Mouse (Mus musculus) embryo, embryonic 11.5 days (tissue): Measurements from ENCODE around the gene Cux1.

Source experiments
- DNase-seq: peaks from one replicate; pipeline ENCODE4 v3.0.0-alpha.2; 2012; ENCODE audit warnings: low read depth, low spot score

Gene Cux1

DNA sequence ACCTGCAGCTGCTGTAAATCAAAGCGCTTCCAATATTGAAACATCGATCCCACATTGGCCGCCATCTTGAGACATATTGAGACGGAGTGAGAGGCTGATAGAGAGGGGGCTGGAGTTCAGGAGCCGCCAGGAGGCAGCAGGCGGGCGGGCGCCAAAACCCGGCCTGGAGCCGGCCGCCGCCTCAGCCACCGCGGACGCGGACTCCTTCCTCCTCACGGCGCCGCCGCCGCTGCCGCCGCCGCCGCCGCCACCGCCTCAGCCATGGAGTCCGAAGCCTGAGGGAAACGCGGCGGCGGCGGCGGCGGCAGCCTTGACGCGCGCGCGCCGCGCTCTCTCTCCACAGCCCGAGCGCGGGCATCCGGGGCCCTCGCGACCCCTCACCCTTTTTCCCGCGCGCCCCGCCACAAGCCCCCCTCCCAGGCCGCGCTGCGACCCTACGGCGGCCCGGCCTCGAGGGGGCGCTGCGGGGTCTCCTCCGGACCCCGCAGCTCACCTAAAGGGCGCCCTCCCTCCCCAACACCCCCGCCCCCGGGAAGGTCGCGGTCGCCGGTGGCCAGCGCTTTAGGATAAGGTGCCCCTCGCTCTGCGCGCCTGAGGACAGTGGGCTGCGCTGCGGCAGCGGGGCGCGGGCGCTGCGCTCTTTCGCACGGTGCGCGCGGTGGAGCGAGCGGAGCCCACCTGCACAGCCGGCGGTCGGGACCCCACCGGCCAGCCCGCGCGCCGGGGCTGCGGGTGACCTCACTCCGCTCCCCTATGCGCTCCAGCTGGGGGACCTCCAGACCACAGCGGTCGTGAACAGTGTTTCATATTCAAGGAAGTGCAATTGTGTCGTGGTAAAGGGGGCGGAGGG is at the start of gene Cux1:
Gene Cux1 (minus strand): TSS at position 315 of the 850 bp plus-strand sequence.
- peak; percentile 73 for DNase-seq

DNA sequence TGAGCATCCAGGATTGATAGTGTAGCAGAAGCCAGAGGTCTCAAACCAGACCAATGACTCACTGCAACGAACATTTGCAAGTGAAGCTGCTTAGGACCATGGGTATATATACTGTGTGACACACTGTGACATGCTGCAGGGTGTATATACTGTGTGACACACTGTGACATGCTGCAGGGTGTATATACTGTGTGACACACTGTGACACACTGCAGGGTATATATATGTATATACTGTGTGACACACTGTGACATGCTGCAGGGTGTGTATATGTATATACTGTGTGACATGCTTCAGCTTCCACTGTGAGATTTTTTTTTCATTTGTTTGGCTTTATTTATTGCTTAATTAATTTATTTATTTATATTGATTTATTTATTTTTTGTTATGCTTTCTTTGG is 45.1 kb upstream of the Cux1 start:
- no peak for DNase-seq

DNA sequence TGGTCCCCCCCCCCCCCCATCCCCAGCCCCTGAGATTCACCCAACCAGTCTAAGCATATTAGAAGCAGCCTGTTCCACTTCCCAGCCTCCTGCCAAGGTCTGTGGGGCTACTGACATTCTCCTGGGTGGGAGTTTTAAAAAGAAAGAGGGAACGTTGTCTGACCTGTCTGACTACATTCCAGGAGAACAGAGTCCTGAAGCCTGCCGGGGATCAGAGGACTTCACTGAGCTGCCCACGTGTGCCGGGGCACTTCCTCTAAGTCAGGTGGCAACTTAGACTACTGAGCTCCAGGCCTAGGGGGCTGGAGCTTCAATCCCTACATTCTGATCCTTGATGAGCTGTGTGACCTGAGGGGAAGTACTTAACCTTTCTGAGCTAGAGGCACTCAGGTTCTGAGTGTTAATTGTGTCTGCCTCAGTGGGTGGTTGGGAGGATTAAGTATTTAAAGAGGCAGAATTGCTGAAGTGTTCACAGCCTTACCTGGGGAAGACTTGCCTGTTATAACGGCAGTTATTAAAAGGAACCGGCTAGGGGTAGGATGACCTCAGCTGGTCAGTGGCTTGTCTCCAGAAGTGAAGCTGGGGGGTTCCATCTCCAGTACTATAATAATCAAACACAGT is 41.6 kb upstream of the Cux1 start:
- DNase-seq: no peak

DNA sequence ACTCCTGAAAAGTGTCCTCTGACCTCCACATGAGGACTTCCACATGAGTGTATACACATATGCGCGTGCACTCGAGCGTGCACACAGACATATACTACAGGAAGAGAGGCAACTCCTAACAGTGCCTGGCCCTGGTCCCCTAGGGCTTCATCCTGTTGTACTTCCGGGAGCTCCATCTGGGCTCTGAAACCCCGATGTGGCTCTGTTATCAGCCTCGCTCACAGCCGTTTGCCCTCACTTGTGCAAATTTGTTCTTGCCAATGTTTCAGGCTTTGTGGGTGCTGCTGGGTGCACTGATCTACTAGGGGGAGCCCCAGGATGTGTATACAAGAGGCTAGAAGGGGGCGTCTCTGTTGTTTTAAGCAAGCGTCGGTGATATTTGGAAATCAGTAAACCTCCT is 37.9 kb upstream of the Cux1 start:
- DNase-seq: no peak

DNA sequence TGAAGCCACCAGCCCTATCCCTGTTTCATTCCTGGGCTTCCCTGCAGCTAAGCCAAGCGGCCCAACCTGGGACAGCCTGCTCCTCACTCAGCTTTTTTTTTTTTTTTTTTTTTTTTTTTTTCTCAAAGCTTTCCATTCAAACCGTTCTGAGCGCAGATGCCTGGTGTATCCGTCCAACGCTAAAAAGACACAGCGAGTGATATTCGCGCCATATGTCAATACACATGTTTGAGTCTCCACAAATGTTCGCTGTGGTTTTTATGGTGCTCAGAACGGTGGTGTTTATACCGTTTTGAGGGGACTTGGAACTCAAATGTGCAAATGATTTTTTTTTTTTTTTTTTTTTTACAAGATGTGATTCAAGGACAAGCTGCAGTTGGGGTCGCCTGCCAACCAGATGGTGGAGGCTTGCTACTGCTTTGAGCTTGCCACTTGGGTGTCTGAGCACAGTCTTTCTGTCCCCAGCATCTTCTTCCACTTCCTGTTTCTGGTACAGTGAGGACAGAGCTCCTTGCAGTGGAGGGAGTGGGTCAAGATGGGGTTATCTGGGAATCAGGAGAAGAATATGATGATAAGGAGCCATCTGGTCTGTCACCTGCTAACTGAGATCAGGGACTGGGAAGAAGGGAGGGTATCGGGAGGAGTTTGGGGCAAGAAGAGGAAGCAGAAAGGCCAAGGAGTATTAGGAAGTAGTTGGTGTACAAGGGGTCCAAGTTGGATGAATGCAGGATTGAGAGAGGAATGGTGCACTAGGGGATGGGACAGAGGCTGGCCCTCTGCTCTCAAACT is 36.1 kb upstream of the Cux1 start:
- DNase-seq: no peak

DNA sequence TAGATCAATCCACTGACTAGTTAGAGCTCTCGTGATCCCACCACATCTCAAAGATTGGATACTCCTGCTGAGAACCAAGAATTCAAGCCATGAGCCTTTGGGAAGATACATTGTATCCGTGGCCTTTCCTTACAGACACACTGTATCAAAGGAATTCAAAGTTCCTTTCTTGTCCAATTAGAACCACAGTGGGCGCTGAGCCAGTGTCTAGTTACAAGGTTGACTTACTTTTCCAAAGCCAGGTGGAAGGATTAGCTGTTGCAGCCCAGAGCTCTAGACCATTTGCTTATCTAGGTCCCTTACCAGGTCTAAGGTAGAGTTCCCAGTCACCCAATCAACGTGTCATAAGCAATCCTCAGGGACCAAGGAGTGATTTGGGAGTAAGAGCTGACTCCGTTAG is 33.2 kb upstream of the Cux1 start:
- no peak for DNase-seq

DNA sequence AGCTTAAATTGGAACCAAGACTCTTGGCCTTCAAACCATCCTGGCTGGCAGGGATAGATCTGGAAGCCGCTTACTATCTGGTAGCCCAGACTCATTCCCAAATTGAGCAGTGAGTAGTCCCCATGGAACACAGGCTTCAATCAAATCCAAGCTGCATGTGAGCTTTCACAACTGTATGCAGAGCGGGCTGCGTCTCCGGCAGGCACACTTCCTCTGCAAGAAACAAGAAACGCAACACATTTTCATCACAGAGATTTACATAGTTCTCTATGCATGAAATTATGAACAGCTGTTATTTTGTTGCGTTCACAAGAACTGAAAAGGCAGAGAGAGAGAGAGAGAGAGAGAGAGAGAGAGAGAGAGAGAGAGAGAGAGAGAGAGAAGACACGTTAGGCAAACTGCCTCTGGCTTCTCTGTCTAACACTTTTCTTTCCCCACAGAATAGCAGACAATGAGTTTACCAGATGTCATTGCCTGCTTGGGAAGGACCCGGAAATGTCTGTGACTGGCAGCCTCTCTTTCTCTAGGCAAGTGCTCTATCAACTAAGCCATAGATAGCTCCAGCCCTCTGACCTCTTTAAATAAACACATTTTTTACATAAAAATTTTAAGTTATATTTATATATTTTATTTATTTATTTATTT is 27.7 kb upstream of the Cux1 start:
- no peak for DNase-seq

DNA sequence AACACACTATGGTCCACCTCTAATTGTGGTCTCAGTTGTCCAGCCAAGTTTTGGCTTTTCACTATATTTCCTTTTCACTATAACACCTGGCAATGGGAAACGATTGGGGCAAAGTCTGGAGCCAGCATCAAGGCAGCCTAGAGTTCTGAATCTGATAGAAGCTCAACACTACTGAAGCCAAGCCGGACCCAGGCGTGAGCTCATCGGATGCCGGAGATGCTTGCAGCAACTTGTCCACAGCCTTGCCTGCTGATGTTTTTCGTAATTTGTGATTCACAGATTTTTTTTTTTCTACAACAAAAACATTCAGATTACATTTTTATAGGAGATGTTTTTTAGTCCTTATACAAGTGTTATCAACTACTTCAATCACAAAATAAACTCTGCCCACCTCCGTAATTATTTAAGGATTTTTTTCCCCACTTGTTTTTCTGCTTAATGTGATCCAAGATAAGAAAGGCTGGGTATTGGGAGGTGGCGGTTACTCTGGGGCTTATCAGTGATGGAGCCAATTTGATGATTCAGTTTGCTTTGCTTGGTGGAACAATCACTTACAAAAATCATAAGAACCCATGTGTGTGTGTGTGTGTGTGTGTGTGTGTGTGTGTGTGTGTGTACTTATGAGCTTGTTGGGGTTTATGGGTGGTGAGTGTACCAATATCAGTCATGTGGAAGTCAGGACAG is 24.7 kb upstream of the Cux1 start:
- DNase-seq: no peak

DNA sequence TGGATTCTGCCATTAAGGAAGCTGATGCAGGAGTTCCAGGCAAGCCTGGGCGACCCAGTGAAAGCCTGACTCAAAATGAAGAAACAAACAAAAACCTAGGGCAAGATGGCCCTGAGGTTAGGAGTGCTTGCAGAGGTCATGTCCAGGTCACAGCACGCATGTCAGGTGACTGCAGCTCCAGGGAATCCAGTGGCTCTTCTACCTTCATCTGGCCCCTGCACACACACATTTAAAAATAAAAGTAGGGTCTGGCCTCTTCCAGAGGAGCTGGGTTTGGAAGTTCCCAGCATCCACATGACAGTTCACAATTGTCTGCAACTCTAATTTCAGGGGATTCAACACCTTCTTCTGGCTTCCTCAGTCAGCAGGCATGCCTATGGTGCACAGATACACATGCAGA is 21.7 kb upstream of the Cux1 start:
- no peak for DNase-seq

DNA sequence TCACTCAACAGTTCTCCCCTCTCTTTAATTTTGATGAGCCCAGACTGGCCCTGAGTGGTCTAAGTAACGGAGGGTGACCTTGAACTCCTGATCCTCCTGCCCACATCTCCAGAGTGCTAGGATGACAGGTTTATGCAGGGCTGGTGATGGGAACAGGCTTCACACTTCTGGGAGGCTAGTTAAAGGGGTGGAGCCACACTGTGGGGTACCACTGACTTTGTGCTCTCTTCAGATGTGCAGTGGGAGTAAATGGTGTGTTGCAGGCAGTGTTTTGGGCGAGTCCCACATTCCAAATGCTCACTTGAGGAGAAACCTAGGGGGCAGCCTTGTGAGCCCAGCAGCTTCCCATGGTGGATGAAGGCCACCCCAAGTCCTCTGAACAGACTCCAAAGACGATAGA is 21.2 kb upstream of the Cux1 start:
- DNase-seq: no peak

DNA sequence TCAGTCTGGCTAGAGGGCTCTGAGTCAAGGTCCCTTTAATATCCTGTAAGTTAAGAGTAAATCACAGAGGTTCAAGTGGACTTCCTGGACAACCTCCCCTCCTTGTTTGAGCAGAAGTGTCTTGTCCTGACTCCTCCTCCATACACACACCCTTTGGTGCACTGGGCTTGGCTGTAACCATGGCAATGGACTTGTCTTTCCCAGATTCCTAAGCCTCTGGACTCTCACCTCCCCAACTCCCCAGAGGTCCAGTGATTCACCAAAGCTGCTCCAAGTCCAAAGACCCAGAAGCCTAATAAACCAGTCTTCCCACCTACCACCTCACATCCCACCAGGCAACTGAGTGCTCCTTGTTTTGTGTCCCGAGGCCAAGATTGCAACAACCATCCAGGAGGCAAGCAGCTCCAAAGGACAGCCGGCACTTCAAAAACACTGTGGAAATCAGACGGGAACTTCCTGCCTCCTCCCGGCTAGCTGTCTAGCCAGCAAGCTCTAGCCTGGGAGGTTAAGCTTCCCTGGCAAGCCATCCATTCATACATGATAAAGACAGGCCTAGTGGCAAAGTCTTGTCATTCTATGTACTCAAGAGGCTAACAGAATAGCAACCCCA is 17.5 kb upstream of the Cux1 start:
- no peak for DNase-seq

DNA sequence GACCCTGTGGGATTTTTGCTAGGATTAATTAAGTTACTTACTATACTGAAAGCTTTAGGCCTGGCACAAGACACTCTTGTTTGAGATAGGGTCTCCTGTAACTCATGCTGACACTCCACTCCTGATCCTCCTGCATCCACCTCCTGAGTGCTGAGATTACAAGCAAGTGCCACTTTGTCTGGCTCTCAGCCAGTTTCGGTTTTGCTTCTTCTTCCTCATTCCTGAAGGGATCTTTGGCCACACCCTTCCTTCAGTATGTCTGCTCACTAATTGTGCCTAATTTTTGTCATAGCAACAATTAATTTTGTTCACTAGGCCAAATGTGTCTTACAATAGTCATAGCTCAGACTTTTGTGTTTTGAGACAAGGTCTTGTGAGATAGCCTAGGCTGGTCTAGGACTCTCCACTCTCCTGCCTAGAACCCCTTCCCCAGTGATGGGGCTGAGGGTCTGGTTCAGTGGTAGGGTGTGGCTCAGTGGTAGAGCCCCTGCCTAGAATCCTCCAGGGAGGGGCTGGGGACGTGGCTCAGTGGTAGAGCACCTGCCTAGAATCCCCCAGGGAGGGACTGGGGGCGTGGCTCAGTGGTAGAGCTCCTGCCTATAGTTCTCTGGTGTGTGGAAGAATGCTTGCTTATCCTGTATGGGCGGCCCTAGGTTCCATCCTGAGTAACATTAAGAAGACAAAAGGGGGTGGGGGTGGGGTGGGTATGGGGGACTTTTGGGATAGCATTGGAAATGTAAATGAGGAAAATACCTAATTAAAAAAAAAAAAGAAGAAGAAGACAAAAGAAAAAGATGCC is 16.6 kb upstream of the Cux1 start:
- DNase-seq: no peak

DNA sequence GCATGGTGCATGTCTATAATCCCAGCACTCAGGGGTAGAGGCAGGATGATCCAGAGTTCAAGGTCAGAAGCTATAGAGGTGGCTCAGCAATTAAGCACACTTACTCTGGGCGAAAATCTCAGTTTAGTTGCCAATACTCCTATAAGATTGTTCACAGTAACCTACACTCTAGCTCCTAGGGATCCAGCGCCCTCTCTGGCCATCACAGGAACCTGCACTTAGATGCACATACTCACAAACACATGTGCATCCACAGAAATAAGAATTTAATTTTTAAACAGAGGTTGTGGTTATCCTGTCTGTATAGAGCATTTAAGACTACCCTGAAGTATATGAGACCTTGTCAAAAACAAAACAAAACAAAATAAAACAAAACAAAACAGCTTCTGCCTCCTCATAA is 16.0 kb upstream of the Cux1 start:
- no peak for DNase-seq

DNA sequence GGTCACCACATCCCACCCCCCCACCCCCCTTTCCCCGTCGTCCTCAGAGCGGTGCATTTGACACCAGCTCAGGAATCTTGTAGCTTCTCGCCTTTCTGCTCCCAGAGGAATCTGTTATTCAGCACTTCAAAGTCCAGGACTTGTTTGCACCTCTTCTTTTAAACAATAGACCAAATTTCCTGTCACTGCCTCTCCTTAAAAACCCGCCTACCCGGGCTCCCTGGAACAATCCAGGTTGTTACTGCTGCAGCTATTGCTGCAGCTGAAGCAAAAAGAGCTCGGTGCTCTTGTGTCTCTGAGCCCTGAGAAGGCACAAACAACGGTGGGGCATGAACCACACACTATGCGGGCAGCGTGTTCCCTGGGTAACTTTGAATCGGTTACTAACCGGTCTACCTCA is 14.9 kb upstream of the Cux1 start:
- DNase-seq: no peak

DNA sequence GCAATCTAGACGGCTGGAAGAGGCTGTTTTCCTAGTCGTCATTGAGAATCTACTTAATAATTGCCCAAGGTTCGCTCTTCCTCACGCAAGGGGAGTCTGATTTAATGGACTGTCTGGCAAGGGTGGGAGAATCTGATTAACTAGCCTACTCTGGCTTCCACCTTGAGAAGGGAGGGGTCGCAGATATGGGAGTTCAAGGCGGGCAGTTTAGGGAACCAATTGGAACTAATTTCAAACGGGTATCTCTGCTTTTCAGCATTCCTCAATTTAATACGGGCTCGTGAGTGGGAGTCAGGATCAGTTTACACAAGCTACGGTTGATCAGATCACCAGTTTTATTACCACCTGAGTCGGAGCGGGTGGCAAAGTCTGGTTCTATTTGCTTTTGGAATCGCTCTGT is 14.3 kb upstream of the Cux1 start:
- no peak for DNase-seq

DNA sequence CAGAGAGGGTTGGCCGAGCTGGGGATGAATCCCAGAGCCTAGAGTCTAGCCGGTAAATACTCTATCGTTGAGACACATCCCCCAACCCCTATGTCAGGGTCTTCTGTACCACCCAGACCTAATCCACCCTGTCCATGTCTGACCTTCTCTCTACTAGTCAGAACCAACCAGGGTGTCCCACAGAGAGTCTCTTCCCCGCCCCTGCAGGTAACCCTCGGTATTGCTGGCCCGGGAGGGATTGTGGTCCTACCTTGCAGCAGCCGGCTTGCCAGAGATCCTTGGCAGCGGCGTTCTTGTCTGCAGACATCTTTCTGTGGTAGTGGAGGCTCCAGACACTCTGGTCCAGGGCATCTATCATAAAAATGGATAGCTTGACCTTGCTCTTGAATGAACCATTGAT is 13.9 kb upstream of the Cux1 start:
- no peak for DNase-seq

DNA sequence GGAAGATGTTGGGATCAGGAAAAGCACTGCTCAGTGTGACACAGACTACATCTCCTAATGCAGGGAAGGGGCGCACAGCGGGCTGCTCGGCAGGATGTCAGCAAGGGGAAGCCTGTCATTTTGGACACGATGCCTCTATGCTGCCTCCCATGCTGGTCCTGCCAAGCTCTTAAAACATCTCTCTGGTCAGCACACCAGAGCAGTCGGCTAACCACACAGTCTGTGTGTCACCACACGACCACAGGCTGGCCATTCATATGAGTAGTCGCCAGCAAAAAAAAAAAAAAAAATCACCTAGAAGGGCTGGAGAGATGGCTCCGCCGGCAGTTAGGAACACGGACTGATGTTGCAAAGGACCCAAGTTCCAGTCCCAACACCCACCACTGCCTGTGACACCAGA is 10.9 kb upstream of the Cux1 start:
- no peak for DNase-seq

DNA sequence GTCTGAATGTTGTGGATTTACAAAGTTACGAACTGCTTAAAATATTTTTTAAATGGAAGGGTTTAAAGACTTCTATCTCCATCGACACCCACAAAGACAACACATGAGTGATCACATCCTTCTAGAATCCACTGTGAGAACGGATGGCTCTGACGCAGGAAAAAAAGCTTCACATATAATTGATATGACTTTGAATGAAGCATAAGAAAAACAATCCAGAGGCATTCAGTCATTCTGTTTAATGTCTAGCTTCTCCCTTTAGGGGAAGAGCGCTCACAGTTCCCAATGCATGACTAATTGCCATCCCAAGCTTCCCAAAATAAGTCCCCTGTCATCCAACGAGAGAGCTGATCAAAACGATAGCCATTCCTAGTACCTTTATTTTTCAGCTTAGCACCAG is 2.9 kb upstream of the Cux1 start:
- no peak for DNase-seq

DNA sequence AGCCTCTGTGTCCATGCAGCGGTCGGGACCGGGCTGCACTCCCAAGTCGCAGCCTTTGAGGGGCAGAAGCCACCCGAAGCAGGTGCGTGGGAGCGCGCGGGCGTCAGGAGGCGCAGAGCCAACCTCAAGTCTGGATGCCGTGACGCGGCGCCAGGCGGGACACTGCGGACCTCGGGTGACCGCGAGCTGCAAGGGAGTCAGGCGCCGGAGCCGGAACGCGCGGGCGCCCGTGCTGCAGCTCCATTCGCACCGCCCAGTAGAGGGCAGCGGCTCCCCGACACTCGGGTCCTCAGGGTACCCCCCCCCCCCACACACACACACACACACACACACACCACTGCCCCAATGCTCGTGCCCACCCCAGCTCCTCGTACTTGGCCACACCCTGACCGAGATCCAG is 1.5 kb upstream of the Cux1 start:
- peak; percentile 52 for DNase-seq

DNA sequence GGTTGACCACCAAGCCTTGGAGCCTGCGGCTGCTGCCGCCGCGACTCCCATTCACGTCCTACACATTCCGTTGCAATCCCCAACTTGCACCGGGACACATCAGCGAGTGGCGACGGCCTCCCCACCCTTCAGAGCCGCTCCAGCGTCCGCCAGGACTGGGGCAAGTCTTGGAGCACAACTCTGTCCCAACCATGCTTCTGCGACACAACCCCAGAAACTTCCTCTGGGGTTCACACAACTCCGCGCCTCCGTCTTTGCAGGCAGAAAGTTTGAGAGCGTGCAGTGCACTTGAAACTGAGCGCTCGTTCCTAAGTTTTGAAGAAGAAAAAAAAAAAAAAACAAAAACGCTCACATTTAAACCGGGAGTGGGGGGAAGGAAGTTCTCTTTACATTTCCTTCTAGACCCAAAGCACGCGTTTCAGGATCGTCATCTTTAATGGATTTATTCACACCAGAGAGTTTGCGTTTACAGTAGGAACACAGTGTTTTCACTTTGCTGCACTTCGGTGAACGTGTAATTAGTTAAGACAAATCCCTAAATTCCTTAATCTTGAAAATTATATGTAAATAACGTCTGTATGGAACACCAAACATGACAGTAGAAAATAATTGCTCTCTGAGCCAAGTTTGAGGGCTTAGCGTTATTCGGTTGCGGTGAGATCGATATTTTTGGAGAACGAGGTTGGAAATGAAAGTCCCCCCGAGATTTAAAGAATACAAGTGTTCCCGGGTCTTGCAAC is 906 bp upstream of the Cux1 start:
- DNase-seq: no peak
